Mouse (Mus musculus): ENCODE data around the gene Krtap31-2. TPM values are rescaled to one million over a fixed set of nuclear protein-coding genes. Genes with fewer than 3 reads are reported as not detected.

Krtap31-2 gene
- polyA plus RNA-seq, 1 experiment, result not detected

DNA sequence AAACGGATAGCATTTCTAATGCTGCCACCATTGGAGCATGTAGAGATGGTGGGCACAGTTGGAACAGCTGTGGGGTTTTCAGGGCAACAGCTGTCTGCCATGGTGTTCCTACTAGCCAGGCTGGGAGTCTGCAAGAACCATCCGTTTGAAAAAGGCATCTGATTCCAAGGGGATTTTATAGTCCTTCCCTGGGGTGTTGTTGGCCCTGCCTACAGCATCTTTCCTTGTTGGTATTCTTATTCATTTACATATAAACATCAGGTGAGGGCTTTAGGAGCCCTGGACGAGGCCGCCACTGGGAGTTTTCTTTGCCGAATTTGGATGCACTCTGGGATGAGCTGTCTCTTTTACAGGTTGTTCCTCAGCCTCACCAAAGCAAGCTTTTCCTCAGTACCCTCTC is 42.9 kb downstream of the Krtap31-2 start, which contains the start of gene Krtap29-1:
TSS of gene Krtap29-1 (minus strand) at position 101 of the 400 bp plus-strand sequence.
- Histone ChIP-seq H3K4me3 (ENCODE audit: low read depth, low read length) (no peak within 1 kb of the TSS), H3K27me3 (ENCODE audit: control insufficient read depth, insufficient read depth, low read length) (no peaks in the 10 kb centered on the region), H3K4me1 (ENCODE audit: control insufficient read depth, insufficient read depth, insufficient read length, low read length) (no peaks in the 10 kb centered on the region), H3K36me3 (ENCODE audit: control insufficient read depth, insufficient read depth, low read length) (no peaks in the 10 kb centered on the region), H3K27ac (ENCODE audit: insufficient read depth, low read depth, low read length) (no peak within 1 kb of the TSS)
- 70% methylated on average over 5 of the region's 5 CpGs for WGBS
- TF ChIP-seq CTCF (IDR thresholded peaks at IDR 0.05; ENCODE audit: extremely low read depth, insufficient read length, insufficient replicate concordance, low read depth, low read length), result no peak
- no peak for TF ChIP-seq POLR2A (IDR thresholded peaks at IDR 0.05; ENCODE audit: low read depth, low read length)

DNA sequence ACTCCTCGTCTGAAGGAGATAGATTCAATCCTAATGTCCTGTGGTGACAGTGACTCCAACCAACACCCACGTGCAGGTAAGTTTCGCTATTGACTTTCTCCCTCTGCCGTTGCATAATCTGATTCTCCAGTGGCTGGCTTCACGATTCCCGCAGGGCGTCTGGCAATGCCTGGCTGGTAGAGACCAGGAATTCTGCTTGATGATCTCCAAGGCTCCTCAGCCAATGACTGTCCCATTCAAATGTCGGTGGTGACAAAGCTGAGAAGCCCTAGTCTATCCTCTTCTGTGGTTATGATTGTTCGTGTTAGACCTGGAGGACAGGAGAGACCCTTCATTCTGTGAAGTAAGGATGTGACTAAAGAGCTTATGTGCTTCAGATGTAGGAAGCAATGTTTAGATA is 46.6 kb downstream of the Krtap31-2 start:
- H3K27ac ChIP-seq (ENCODE audit: insufficient read depth, low read depth, low read length), result no peak overlapping the region
- H3K4me1 ChIP-seq (ENCODE audit: control insufficient read depth, insufficient read depth, insufficient read length, low read length), result no peaks in the 10 kb centered on the region
- WGBS, result 75% methylated on average over 9 of the region's 9 CpGs
- H3K36me3 ChIP-seq (ENCODE audit: control insufficient read depth, insufficient read depth, low read length), result no peaks in the 10 kb centered on the region
- TF ChIP-seq POLR2A (IDR thresholded peaks at IDR 0.05; ENCODE audit: low read depth, low read length) (no peak), CTCF (IDR thresholded peaks at IDR 0.05; ENCODE audit: extremely low read depth, insufficient read length, insufficient replicate concordance, low read depth, low read length) (no peak)
- H3K27me3 ChIP-seq (ENCODE audit: control insufficient read depth, insufficient read depth, low read length), result no peaks in the 10 kb centered on the region
- H3K4me3 ChIP-seq (ENCODE audit: low read depth, low read length), result no peak overlapping the region

DNA sequence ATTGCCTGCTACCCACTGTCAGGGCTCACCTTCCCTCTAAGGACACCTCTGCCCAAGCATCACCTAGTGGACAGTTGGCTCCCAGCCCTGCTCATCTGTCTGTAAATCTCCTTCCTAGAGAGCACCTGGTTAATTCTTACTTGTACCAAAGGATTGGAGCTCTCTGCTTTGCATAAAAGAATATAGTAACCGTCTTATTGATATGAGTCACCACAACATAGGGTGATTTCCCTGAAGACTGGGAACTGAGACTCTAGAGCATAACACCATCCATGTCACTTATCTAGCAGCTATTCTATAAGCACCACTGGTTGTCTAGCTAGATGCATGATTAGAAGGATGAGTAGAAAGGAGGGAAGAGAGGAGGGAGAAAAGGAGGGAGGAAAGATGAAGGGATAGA is 47.4 kb downstream of the Krtap31-2 start:
- no peaks in the 10 kb centered on the region for H3K4me1 ChIP-seq (ENCODE audit: control insufficient read depth, insufficient read depth, insufficient read length, low read length)
- WGBS, result 75% methylated on average over 1 of the region's 1 CpGs
- no peak overlapping the region for H3K4me3 ChIP-seq (ENCODE audit: low read depth, low read length)
- H3K36me3 ChIP-seq (ENCODE audit: control insufficient read depth, insufficient read depth, low read length), result no peaks in the 10 kb centered on the region
- TF ChIP-seq CTCF (IDR thresholded peaks at IDR 0.05; ENCODE audit: extremely low read depth, insufficient read length, insufficient replicate concordance, low read depth, low read length) (no peak), POLR2A (IDR thresholded peaks at IDR 0.05; ENCODE audit: low read depth, low read length) (no peak)
- H3K27me3 ChIP-seq (ENCODE audit: control insufficient read depth, insufficient read depth, low read length), result no peaks in the 10 kb centered on the region
- no peak overlapping the region for H3K27ac ChIP-seq (ENCODE audit: insufficient read depth, low read depth, low read length)

DNA sequence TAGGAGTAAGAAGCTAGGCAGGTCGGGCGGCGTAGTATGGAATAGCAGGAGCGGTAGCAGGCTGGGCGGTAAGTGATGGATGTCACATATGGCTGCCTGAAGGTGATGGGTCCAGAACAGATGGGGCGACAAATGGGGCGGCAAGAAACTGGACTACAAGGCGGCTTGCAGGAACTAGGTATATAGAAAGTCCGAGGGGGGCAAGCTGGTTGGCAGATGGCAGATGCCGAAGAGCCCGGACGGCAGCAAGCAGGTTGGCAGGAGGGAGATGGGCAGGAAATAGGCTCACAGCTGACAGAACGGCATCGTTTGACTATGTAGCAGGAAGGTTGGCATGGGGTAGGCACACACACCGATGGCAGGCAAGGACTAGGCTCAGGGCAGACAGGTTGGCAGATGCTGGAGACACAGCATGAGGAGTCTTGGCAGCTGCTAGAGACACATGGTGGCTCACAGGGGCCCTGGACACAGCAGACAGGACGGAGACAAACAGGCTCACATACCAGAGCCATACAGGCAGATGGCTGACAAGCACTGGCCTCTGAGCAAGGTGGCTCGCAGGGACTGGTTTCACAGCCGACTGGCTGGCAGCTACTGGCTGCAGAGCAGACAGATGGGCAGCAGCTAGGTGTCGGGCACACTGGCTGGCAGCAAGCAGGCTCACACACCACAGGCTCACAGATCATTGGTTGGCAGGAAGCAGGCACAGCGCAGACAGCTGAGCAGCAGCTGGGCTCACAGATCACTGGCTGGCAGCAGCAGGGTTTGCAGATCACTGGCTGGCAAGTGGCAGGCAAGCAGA is 49.4 kb downstream of the Krtap31-2 start:
- 73% methylated on average over 20 of the region's 20 CpGs for WGBS
- no peaks in the 10 kb centered on the region for H3K27me3 ChIP-seq (ENCODE audit: control insufficient read depth, insufficient read depth, low read length)
- H3K27ac ChIP-seq (ENCODE audit: insufficient read depth, low read depth, low read length), result no peak overlapping the region
- no peaks in the 10 kb centered on the region for H3K4me1 ChIP-seq (ENCODE audit: control insufficient read depth, insufficient read depth, insufficient read length, low read length)
- TF ChIP-seq POLR2A (IDR thresholded peaks at IDR 0.05; ENCODE audit: low read depth, low read length) (no peak), CTCF (IDR thresholded peaks at IDR 0.05; ENCODE audit: extremely low read depth, insufficient read length, insufficient replicate concordance, low read depth, low read length) (no peak)
- no peaks in the 10 kb centered on the region for H3K36me3 ChIP-seq (ENCODE audit: control insufficient read depth, insufficient read depth, low read length)
- no peak overlapping the region for H3K4me3 ChIP-seq (ENCODE audit: low read depth, low read length)

DNA sequence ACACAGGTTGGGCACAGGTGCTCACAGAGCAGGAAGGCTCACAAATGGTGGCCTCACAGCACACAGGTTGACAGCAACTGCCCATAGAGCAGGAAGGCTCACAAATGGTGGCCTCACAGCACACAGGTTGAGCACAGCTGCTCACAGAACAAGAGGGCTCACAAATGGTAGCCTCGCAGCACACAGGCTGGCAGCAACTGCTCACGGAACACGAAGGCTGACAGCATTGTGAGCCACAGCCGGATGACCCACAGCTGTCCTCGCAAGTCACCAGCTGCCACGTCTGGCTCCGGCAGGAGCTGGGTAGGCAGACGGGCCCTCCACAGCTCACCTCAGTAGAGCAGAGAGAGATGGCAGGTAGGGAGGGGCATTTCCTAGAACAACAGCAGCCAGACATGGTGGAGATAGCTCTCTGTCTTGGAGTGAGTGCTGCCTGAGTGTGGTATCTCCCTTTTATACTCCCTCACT is 50.1 kb downstream of the Krtap31-2 start, which contains the start of gene Krtap16-1:
TSS of gene Krtap16-1 (minus strand) at position 418 of the 468 bp plus-strand sequence.
- no peak within 1 kb of the TSS for H3K4me3 ChIP-seq (ENCODE audit: low read depth, low read length)
- H3K36me3 ChIP-seq (ENCODE audit: control insufficient read depth, insufficient read depth, low read length), result no peaks in the 10 kb centered on the region
- TF ChIP-seq POLR2A (IDR thresholded peaks at IDR 0.05; ENCODE audit: low read depth, low read length) (no peak), CTCF (IDR thresholded peaks at IDR 0.05; ENCODE audit: extremely low read depth, insufficient read length, insufficient replicate concordance, low read depth, low read length) (no peak)
- H3K27ac ChIP-seq (ENCODE audit: insufficient read depth, low read depth, low read length), result no peak within 1 kb of the TSS
- WGBS, result 66% methylated on average over 8 of the region's 8 CpGs
- no peaks in the 10 kb centered on the region for H3K27me3 ChIP-seq (ENCODE audit: control insufficient read depth, insufficient read depth, low read length)
- H3K4me1 ChIP-seq (ENCODE audit: control insufficient read depth, insufficient read depth, insufficient read length, low read length), result no peaks in the 10 kb centered on the region

Other genes with a start within 250 kb of the Krtap31-2 start
- not detected in 2 replicates for gene Gm14190, start 245.6 kb upstream of the Krtap31-2 start, polyA plus RNA-seq (2012; rRNA removed)
- gene Gm14180, start 202.0 kb upstream of the Krtap31-2 start, polyA plus RNA-seq (2012; rRNA removed), result not detected in 2 replicates
- not detected in 2 replicates for gene Gm11595, start 163.4 kb upstream of the Krtap31-2 start, polyA plus RNA-seq (2012; rRNA removed)
- not detected in 2 replicates for gene Krtap4-8, start 155.6 kb upstream of the Krtap31-2 start, polyA plus RNA-seq (2012; rRNA removed)
- not detected in 2 replicates for gene Krtap4-9, start 151.1 kb upstream of the Krtap31-2 start, polyA plus RNA-seq (2012; rRNA removed)
- gene Gm11596, start 142.8 kb upstream of the Krtap31-2 start, polyA plus RNA-seq (2012; rRNA removed), result not detected in 2 replicates
- not detected in 2 replicates for gene Gm11569, start 137.4 kb upstream of the Krtap31-2 start, polyA plus RNA-seq (2012; rRNA removed)
- gene Gm11554, start 131.8 kb upstream of the Krtap31-2 start, polyA plus RNA-seq (2012; rRNA removed), result not detected in 2 replicates
- gene Krtap4-13, start 126.4 kb upstream of the Krtap31-2 start, polyA plus RNA-seq (2012; rRNA removed), result not detected in 2 replicates
- not detected in 2 replicates for gene Gm11564, start 120.6 kb upstream of the Krtap31-2 start, polyA plus RNA-seq (2012; rRNA removed)
- not detected in 2 replicates for gene 2300003K06Rik, start 98.2 kb upstream of the Krtap31-2 start, polyA plus RNA-seq (2012; rRNA removed)
- 1.9 and 3.2 TPM in 2 replicates for gene Krtap4-16, start 84.7 kb upstream of the Krtap31-2 start, polyA plus RNA-seq (2012; rRNA removed)
- not detected in 2 replicates for gene Gm11568, start 78.4 kb upstream of the Krtap31-2 start, polyA plus RNA-seq (2012; rRNA removed)
- gene Gm11559, start 71.8 kb upstream of the Krtap31-2 start, polyA plus RNA-seq (2012; rRNA removed), result not detected in 2 replicates
- not detected in 2 replicates for gene Krtap9-1, start 62.9 kb upstream of the Krtap31-2 start, polyA plus RNA-seq (2012; rRNA removed)
- gene Gm11567, start 57.1 kb upstream of the Krtap31-2 start, polyA plus RNA-seq (2012; rRNA removed), result not detected in 2 replicates
- gene Krtap31-1, start 28.4 kb upstream of the Krtap31-2 start, polyA plus RNA-seq (2012; rRNA removed), result not detected in 2 replicates
- not detected in 2 replicates for gene Gm11565, start 21.5 kb upstream of the Krtap31-2 start, polyA plus RNA-seq (2012; rRNA removed)
- gene Krtap9-5, start 12.2 kb downstream of the Krtap31-2 start, polyA plus RNA-seq (2012; rRNA removed), result not detected in 2 replicates
- not detected in 2 replicates for gene Krtap29-1, start 42.8 kb downstream of the Krtap31-2 start, polyA plus RNA-seq (2012; rRNA removed)
- not detected in 2 replicates for gene Krtap16-1, start 50.3 kb downstream of the Krtap31-2 start, polyA plus RNA-seq (2012; rRNA removed)
- not detected in 2 replicates for gene Krtap17-1, start 57.7 kb downstream of the Krtap31-2 start, polyA plus RNA-seq (2012; rRNA removed)
- not detected in 2 replicates for gene Krt33a, start 79.9 kb downstream of the Krtap31-2 start, polyA plus RNA-seq (2012; rRNA removed)
- gene Krt33b, start 93.6 kb downstream of the Krtap31-2 start, polyA plus RNA-seq (2012; rRNA removed), result not detected in 2 replicates
- not detected in 2 replicates for gene Krt34, start 105.3 kb downstream of the Krtap31-2 start, polyA plus RNA-seq (2012; rRNA removed)
- gene Krt31, start 114.3 kb downstream of the Krtap31-2 start, polyA plus RNA-seq (2012; rRNA removed), result 0.20 TPM in 1 of 2 replicates, not detected in the other
- not detected in 2 replicates for gene Krt32, start 151.9 kb downstream of the Krtap31-2 start, polyA plus RNA-seq (2012; rRNA removed)
- not detected in 2 replicates for gene Krt35, start 159.9 kb downstream of the Krtap31-2 start, polyA plus RNA-seq (2012; rRNA removed)
- not detected in 2 replicates for gene Krt36, start 169.3 kb downstream of the Krtap31-2 start, polyA plus RNA-seq (2012; rRNA removed)
- 1.0 TPM in 1 of 2 replicates, not detected in the other for gene Krt13, start 185.3 kb downstream of the Krtap31-2 start, polyA plus RNA-seq (2012; rRNA removed)
- 0.32 and 1.1 TPM in 2 replicates for gene Krt15, start 199.6 kb downstream of the Krtap31-2 start, polyA plus RNA-seq (2012; rRNA removed)
- 1,218 and 2,324 TPM in 2 replicates for gene Krt19, start 212.4 kb downstream of the Krtap31-2 start, polyA plus RNA-seq (2012; rRNA removed)

Data from small intestine, adult 2 months (tissue).